21 mouse cellular contexts compared by ENCODE assay signal in genomic region chr14:74723541-74723940, GRCm38 (mm10). TPM values are rescaled to one million over a fixed set of nuclear protein-coding genes. Genes with fewer than 3 reads are reported as not detected.
DNase-seq lines count a peak whose midpoint lies in the region; ATAC-seq and TF ChIP-seq lines count a peak whose summit lies in the region.
"Had no signal": no experiment of that assay in that cellular context is flagged by ENCODE, and none has a peak within 500 bp of the region (broad histone marks: within the 10 kb centered on the region; RNA-seq: fewer than 3 reads in every experiment).

No protein-coding gene starts in this region.

- 0 out of 2 replicates have a peak, but pooled peaks have one; percentile 24 for TF ChIP-seq CTCF in lung, postnatal 0 days (IDR thresholded peaks at IDR 0.05)

- H3K9me3 ChIP-seq in kidney, embryonic 15.5 days (replicated peaks), result no peaks in the 10 kb centered on the region
- no peaks in the 10 kb centered on the region for H3K9me3 ChIP-seq in lung, postnatal 0 days (ENCODE audit: low read length)
- H3K9me3 ChIP-seq: embryonic facial prominence, embryonic 12.5 days; heart, embryonic 12.5 days; liver, embryonic 15.5 days; neural tube, embryonic 12.5 days had no signal

- H3K4me1 ChIP-seq in kidney, embryonic 15.5 days, result 0 out of 2 replicates have a peak, but pooled peaks cover 9% of the 10 kb centered on the region
- H3K4me1 ChIP-seq in lung, postnatal 0 days (ENCODE audit: insufficient read depth, low read depth, low read length), result no peaks in the 10 kb centered on the region
- H3K4me1 ChIP-seq: embryonic facial prominence, embryonic 12.5 days; heart, embryonic 12.5 days; liver, embryonic 15.5 days; neural tube, embryonic 12.5 days had no signal

- no peak overlapping the region for H3K4me2 ChIP-seq in kidney, embryonic 15.5 days
- H3K4me2 ChIP-seq in lung, postnatal 0 days (replicated peaks; ENCODE audit: low read depth, low read length), result no peak overlapping the region
- H3K4me2 ChIP-seq: embryonic facial prominence, embryonic 12.5 days; heart, embryonic 12.5 days; liver, embryonic 15.5 days; neural tube, embryonic 12.5 days had no signal

- no peak overlapping the region for H3K9ac ChIP-seq in kidney, embryonic 15.5 days
- H3K9ac ChIP-seq in lung, postnatal 0 days (replicated peaks; ENCODE audit: low read depth), result no peak overlapping the region
- H3K9ac ChIP-seq: embryonic facial prominence, embryonic 12.5 days; forebrain, postnatal 0 days; heart, embryonic 12.5 days; liver, embryonic 15.5 days; neural tube, embryonic 12.5 days had no signal

- no peak for DNase-seq in frontal cortex, adult 2 months (ENCODE audit: extremely low spot score in 1 of 2, low spot score in 1 of 2)
- DNase-seq in kidney, adult 9 months, result peak; percentile 30
- no peak for DNase-seq in lung, postnatal 0 days (ENCODE audit: low spot score)
- DNase-seq in lung, postnatal 10 days, result no peak
- no peak for DNase-seq in gastrocnemius, postnatal 4 days (ENCODE audit: low spot score in 2 of 2)
- DNase-seq in gastrocnemius, postnatal 36 days, result no peak
- DNase-seq: adrenal gland, postnatal 25 days; cerebellum, adult 18-20 months; cerebellum, postnatal 36 days; forebrain, postnatal 0 days; heart, postnatal 36 days; spleen, adult 18-20 months; thymus, adult 2 months had no signal

- H3K27ac ChIP-seq in kidney, embryonic 15.5 days, result no peak overlapping the region
- no peak overlapping the region for H3K27ac ChIP-seq in lung, postnatal 0 days (ENCODE audit: low read length)
- H3K27ac ChIP-seq: embryonic facial prominence, embryonic 12.5 days; liver, embryonic 15.5 days; neural tube, embryonic 12.5 days had no signal

- H3K4me3 ChIP-seq in kidney, embryonic 15.5 days (replicated peaks), result no peak overlapping the region
- no peak overlapping the region for H3K4me3 ChIP-seq in lung, postnatal 0 days (ENCODE audit: low read depth, low read length)
- H3K4me3 ChIP-seq: embryonic facial prominence, embryonic 12.5 days; heart, embryonic 12.5 days; liver, embryonic 15.5 days; neural tube, embryonic 12.5 days had no signal

- ATAC-seq in frontal cortex, adult (ENCODE audit: low TSS enrichment), result 0 out of 2 replicates have a peak, but pooled peaks have one; percentile 47
- no peak for ATAC-seq in kidney, embryonic 15.5 days (replicated peaks; ENCODE audit: low FRiP score)
- ATAC-seq in lung, postnatal 0 days, result no peak
- ATAC-seq: activated CD4-positive, CD25-positive, alpha-beta regulatory T cell, adult 4 months; forebrain, postnatal 0 days; hindbrain, embryonic 16.5 days had no signal

- H3K27me3 ChIP-seq in kidney, embryonic 15.5 days, result no peaks in the 10 kb centered on the region
- H3K27me3 ChIP-seq in lung, postnatal 0 days (replicated peaks; ENCODE audit: insufficient read depth, low read length), result no peaks in the 10 kb centered on the region
- H3K27me3 ChIP-seq: heart, embryonic 12.5 days; neural tube, embryonic 12.5 days had no signal

- no peaks in the 10 kb centered on the region for H3K36me3 ChIP-seq in kidney, embryonic 15.5 days
- H3K36me3 ChIP-seq in lung, postnatal 0 days (ENCODE audit: insufficient read depth, low read length), result no peaks in the 10 kb centered on the region
- H3K36me3 ChIP-seq: embryonic facial prominence, embryonic 12.5 days; heart, embryonic 12.5 days; liver, embryonic 15.5 days; neural tube, embryonic 12.5 days had no signal

- no peak for TF ChIP-seq EP300 in lung, postnatal 0 days (IDR thresholded peaks at IDR 0.05)

- intact Hi-C loops in gastrocnemius, postnatal 36 days (cut with DNase I), result no loop called here

- WGBS in kidney, embryonic 15.5 days, result 63% methylated on average over 3 of the region's 3 CpGs
- 71% methylated on average over 3 of the region's 3 CpGs for WGBS in lung, postnatal 0 days

RNA-seq across cellular contexts. Expression of gene Esd, which starts 8.6 kb away (rescaled TPM):
- polyA plus RNA-seq in frontal cortex, adult 2 months (2012; rRNA removed), result 87.7 and 89.4 TPM in 2 replicates
- 424 and 425 TPM in 2 replicates for polyA plus RNA-seq in kidney, embryonic 15.5 days (2015; fragmentation: Nextera tagmentation; extraction: Ambion mirVana)
- polyA plus RNA-seq in lung, postnatal 0 days (2015; fragmentation: Nextera tagmentation; extraction: Ambion mirVana), result 229 and 261 TPM in 2 replicates
- total RNA-seq in gastrocnemius, postnatal 4 days (2021), result 100 to 1,000 TPM; 130 to 144 TPM
- 10 to 100 TPM; 60.0 to 64.5 TPM for total RNA-seq in gastrocnemius, postnatal 36 days (2021)
